Mouse (Mus musculus): Measurements from ENCODE around the gene Arhgap28.

Arhgap28 gene

DNA sequence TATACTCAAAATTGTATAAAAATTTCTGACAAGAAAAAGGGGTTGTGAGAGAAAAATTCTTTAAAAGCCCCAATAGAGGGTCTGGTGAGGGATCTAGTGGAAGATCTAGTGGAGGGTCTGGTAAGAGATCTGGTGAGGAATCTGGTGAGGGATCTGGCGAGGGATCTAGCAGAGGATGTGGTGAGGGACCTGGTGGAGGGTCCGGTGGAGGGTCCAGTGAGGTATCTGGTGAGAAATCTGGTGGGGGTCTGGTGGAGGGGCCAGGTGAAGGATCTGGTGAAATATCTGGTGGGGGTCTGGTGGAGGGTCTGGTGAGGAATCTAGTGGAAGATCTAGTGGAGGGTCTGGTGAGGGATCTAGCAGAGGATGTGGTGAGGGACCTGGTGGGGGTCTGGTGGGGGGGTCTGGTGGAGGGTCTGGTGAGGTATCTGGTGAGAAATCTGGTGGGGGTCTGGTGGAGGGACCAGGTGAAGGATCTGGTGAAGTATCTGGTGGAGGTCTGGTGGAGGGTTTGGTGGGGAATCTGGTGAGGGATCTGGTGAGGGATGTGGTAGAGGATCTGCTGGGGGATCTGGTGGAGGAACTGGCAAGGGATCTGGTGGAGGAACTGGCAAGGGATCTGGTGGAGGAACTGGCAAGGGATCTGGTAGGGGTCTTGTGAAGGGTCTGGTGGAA, 10.4 kb downstream of the Arhgap28 start:
- in situ Hi-C loops (cut with MboI, MseI), result no loop called here

DNA sequence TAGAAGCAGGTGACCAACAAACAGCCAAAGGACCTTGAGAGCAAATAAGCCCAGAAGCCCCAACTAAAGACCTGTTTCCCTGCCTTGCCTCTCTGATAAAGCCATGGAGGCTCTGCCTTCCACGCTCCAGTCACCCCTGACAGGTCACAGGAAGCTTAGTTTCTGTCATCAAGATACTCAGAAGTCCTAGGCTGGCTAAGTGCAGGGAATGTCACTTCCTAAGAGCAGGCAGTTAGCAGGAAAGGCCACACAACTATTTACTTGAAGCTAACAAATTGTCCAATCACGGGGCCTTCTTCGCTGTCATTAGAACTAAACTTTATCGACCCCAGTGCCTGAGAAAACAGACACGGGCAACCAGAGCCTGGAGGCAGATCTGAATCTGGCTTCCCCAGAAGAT, 14.2 kb downstream of the Arhgap28 start:
- in situ Hi-C loops (cut with MboI, MseI), result no loop called here

- in situ Hi-C loops (cut with MboI, MseI), result no loop called here
Observed at GRCm38 (mm10) chr17:67988920-67989621, 14.8 kb downstream of the Arhgap28 start.

- in situ Hi-C loops (cut with MboI, MseI), result no loop called here
Observed at GRCm38 (mm10) chr17:67985532-67985931, 18.4 kb downstream of the Arhgap28 start.

- in situ Hi-C loops (cut with MboI, MseI), result loop anchor here (5.0 kb wide), 1 partner anchor 88 kb away; no protein-coding TSS in a partner anchor
Observed at GRCm38 (mm10) chr17:67980573-67980972, 23.3 kb downstream of the Arhgap28 start.

DNA sequence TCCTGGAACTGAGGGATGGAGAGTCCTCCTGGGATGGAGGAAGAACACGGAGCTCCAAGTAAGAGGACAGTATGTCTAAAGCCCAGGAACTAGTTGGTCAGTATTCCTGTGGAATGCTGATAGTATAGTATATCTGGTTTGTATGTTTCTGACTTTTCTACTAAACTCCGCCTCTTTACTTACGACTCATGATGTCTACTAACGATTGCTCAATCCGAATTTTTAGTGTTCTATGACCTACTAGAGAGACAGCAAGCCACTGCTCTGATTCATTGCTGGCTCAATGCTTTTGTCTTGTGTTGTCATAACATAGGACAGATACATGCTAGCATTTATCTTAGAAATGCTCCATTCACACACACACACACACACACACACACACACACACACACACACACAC, 24.7 kb downstream of the Arhgap28 start:
- in situ Hi-C loops (cut with MboI, MseI), result no loop called here

- in situ Hi-C loops (cut with MboI, MseI), result no loop called here
Observed at GRCm38 (mm10) chr17:67978786-67979185, 25.1 kb downstream of the Arhgap28 start.

DNA sequence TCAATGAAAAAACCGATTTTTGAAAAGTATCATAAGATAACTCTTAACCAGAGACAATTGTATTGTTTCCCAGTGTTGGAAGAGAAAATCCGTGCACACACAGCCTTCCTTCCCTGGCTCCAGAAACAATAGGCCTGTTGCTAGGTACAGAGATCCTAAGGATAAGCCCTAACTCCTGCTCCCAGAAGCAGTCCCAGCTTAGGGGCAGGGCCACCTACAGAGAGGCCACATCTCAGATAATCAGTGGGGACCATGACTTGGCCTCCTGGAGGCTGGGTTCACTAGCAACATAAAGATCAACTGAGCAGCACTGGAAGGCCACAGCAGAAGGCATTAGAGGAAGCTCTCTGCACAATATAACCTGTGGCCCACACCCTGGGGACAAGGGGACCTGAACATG, 27.5 kb downstream of the Arhgap28 start:
- in situ Hi-C loops (cut with MboI, MseI), result no loop called here

DNA sequence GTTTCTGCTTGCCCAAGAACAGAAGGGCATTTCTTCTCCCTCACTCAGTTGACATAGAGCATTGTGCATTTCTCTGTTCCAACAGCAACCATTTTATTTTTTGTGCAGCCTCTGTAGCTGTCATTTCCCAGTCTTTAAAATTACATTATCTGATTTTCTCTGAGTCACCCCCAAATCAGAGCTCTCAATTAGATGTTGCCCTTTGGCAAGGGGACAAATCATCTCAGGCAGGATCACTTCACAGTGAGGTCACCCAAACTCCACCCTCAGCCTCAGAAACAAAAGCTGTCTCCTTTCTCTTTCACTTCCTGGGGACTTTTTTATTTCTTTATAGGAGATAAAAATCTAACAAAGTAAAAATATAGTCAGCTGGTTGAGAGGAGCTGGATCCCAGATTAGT, 27.9 kb downstream of the Arhgap28 start:
- in situ Hi-C loops (cut with MboI, MseI), result no loop called here

- in situ Hi-C loops (cut with MboI, MseI), result no loop called here
Observed at GRCm38 (mm10) chr17:67974679-67975078, 29.2 kb downstream of the Arhgap28 start.

DNA sequence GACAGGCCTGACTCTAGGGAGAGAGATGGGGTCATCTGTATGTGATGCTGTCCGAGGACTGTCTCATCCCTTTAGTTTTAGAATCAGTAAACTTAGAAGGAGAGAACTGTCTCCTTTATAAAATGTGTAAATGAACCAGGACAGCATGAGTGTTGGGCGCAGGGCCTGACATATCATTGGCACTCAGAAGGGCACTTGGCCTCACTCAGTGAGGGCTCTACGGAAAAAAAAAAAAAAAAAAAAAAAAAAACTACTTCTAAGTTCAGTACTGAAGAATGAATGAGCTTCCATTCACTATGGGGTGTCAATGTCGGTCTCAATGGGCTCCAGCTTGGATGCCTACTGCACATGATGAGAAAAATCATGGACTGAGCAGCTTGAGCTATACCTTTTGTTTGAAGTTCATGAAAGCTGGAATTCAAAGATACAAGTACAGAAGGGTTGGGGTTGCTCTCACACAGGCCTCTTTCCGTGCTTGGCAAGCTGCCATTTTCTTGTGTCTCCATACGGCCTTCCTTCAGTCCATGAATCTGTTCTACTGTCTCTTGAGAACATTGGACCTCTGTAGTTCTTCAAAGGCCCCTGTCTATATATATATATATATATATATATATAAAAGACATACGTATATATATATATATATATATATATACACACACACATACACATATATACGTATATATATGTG, 36.9 kb downstream of the Arhgap28 start:
- in situ Hi-C loops (cut with MboI, MseI), result no loop called here

DNA sequence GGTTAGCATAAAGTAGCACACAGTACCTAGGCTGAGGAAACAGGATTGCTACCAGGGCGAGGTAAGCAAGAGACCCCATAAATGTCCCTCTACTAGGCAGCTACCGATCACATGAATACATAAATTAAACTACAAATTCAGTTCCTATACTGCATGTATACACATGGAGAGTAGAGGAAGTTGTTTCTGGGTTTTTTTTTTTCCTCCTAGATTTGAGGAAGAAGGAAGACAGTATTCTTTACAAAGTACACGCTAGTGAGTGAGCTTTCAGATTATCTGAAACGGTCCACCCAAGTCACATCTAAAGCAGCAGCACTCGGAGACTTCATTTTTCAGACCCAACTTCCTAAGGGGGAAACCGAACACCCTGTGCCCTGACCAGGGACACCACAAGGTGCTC, 41.1 kb downstream of the Arhgap28 start:
- in situ Hi-C loops (cut with MboI, MseI), result no loop called here

DNA sequence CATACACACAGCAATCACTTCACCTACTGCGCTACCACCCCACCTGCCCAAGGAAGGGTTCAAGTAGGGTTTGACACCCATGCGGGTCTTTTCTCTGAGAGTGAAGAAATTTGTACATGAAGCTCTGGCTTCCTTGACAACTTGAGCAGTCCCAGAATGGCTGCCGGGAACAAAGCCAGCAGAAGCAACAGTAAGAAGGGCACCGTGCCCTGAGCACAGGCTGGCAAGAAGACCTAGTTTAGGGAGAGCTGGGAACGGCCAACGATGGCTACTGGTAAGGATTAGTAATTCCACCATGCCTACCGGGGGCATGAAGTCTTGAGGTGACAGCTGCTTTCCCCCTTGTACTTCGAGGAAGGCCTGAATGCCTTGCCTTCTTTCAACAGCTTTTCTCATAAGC, 41.9 kb downstream of the Arhgap28 start:
- in situ Hi-C loops (cut with MboI, MseI), result no loop called here

DNA sequence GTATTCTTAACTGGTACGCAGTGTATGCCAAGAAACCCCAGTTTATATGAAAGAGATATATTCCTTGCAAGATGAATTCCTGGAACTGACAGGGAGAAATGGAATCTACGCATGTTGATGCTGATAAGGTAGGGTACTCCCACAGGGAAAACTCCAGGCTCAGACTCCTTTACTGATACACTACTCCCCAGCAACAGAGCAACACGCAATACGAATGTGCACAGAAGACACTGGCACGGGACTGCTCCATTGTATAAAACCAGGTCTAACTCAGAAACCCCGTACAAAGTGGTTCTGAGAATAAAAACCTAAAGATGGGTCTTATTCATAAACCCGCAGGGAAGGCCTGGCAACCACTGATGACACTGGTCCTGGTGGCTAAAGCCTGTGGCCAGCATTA, 45.0 kb downstream of the Arhgap28 start:
- in situ Hi-C loops (cut with MboI, MseI), result no loop called here

GRCm38 (mm10) chr17:67957603-67958002, 46.3 kb downstream of the Arhgap28 start:
- in situ Hi-C loops (cut with MboI, MseI), result no loop called here

DNA sequence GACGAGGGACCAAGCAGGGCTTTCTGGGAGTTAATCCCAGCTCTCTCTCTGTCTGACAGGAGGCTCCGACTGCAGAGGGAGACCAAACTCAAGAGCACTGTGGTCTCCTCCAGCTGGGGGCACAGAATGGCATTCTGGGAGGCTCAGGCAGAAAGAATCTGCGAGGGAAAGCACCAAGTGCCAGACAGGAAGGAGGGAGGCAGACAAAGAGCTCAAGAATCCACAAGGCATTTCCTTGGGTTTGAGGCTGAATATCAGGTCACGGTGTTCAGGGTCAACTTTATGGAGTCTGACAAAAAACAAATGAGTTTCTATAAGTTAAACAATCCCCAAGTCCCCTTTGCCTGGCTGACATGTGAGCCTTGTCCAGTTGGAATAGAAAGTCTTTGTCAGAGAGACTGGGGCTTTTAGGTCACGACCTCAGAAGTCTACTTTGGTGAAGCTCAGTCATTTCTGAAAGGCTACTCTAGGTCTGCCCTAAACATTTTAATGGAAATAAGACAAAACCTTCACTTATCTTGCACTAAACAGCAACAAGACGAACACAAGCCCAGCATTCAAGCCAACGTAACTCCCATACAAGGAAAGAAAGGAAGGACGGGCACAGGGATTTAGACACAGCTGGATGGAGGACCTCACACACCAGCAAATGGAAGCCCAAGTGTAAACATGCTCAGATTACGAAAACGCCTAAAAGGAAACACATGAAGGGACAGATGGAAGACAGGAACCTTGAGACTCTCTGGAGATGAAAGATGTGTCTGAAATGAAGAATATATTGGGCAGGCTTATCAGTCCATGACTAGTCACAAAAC, 47.8 kb downstream of the Arhgap28 start:
- in situ Hi-C loops (cut with MboI, MseI), result no loop called here

DNA sequence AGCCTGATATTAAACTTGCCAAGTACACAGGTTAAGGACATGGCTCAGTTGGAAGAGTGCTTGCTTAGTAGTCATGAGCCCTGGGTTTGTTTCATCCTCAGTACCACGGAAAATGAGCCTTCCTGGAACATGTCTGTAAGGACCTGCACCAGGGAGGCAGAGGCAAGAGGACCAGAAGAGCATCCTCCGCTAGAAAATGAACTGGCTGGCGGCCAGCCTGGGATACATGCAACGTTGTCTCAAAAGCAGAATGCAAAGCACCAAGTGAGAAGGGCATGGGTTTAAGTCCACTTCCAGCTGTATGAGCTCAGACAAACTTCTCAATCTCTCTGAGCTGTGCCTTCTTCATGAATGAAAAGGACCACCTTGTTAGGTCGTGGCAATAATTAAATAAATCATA, 49.0 kb downstream of the Arhgap28 start:
- in situ Hi-C loops (cut with MboI, MseI), result no loop called here

- in situ Hi-C loops (cut with MboI, MseI), result no loop called here
Observed at GRCm38 (mm10) chr17:67950523-67951213, 53.3 kb downstream of the Arhgap28 start.

DNA sequence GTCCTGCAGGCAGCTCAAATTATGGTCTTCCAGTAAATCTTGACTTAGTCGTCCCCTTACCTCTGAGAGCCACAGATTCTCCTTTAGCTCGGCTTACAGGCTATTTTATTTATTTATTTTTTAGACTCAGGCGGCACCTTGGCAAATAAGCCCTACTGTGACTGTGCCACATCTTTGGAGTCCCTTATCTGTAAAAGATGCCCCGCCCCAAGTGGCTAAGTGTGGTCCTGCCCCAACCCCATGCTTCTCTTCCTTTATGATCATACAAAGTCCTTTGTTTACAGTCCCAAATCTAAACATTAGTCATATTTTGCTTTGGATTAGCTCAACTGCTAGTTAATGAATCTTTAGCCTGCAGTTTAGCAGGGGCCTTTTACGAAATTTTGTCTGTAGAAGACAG, 55.3 kb downstream of the Arhgap28 start:
- in situ Hi-C loops (cut with MboI, MseI), result no loop called here

- in situ Hi-C loops (cut with MboI, MseI), result no loop called here
Observed at GRCm38 (mm10) chr17:67945453-67945852, 58.5 kb downstream of the Arhgap28 start.

- in situ Hi-C loops (cut with MboI, MseI), result no loop called here
Observed at GRCm38 (mm10) chr17:67944256-67944655, 59.7 kb downstream of the Arhgap28 start.

All from regulatory T cell (primary cell).